Mouse (Mus musculus) embryonic fibroblast, embryonic 13.5 days (primary cell): ENCODE data around the gene Spop. TPM values are rescaled to one million over a fixed set of nuclear protein-coding genes. Genes with fewer than 3 reads are reported as not detected.

Experiments
- H3K27ac ChIP-seq: 2 replicates; pipeline ENCODE4 v1.5.1; 2012; ENCODE audit warnings: low read length, control low read depth, inconsistent platforms; ENCODE audit not compliant: insufficient read depth
- H3K4me1 ChIP-seq: 2 replicates; pipeline ENCODE4 v1.6.1; 2011; ENCODE audit warnings: low read length; ENCODE audit not compliant: control insufficient read depth, insufficient read depth
- H3K4me3 ChIP-seq: 2 replicates; pipeline ENCODE4 v1.5.1; 2011; ENCODE audit warnings: mild to moderate bottlenecking, control low read depth, low read length; ENCODE audit not compliant: insufficient read depth
- CTCF ChIP-seq: IDR thresholded peaks from 2 replicates; pipeline ENCODE4 v1.5.1; 2011; ENCODE audit warnings: mild to moderate bottlenecking, control low read depth, low read length, moderate library complexity, borderline replicate concordance; ENCODE audit not compliant: insufficient read depth
- POLR2A ChIP-seq: IDR thresholded peaks from 2 replicates; pipeline ENCODE4 v1.6.1; 2011; ENCODE audit warnings: low read depth, mild to moderate bottlenecking, control low read depth, low read length, moderate library complexity
- polyA plus RNA-seq: library from polyadenylated mRNA; stranded (reverse); fragments of >200 nt; gene quantifications from 2 replicates; pipeline ENCODE4 v1.2.4, GENCODE M21; 2011; ENCODE audit warnings: low read depth; ENCODE audit not compliant: missing spikeins, insufficient read length

Spop gene
- polyA plus RNA-seq, 1 experiment, result 122 TPM

GRCm38 (mm10) chr11:95391743-95392142 is 22.1 kb upstream of the Spop start:
- H3K4me1 ChIP-seq, result no peaks in the 10 kb centered on the region
- TF ChIP-seq POLR2A, result no peak
- no peak for TF ChIP-seq CTCF
- H3K4me3 ChIP-seq, result no peak overlapping the region
- H3K27ac ChIP-seq, result no peak overlapping the region

- TF ChIP-seq CTCF, result no peak
- TF ChIP-seq POLR2A, result no peak
- no peaks in the 10 kb centered on the region for H3K4me1 ChIP-seq
- H3K27ac ChIP-seq, result no peak overlapping the region
- no peak overlapping the region for H3K4me3 ChIP-seq
These were observed 21.6 kb upstream of the Spop start for GRCm38 (mm10) chr11:95392223-95392667.

GRCm38 (mm10) chr11:95392708-95393499 is 21.0 kb upstream of the Spop start:
- Histone ChIP-seq H3K27ac (no peak overlapping the region), H3K4me3 (no peak overlapping the region), H3K4me1 (no peaks in the 10 kb centered on the region)
- no peak for TF ChIP-seq CTCF
- no peak for TF ChIP-seq POLR2A

- H3K27ac ChIP-seq, result no peak overlapping the region
- TF ChIP-seq POLR2A, result no peak
- no peak for TF ChIP-seq CTCF
These were observed 20.4 kb upstream of the Spop start for GRCm38 (mm10) chr11:95393500-95393816.

GRCm38 (mm10) chr11:95394112-95394511 is 19.8 kb upstream of the Spop start:
- no peak overlapping the region for H3K27ac ChIP-seq
- no peak for TF ChIP-seq CTCF
- no peak for TF ChIP-seq POLR2A

More at GRCm38 (mm10) chr11:95393500-95393816, 20.4 kb upstream of the Spop start:
- Histone ChIP-seq H3K4me3 (no peak overlapping the region), H3K4me1 (no peaks in the 10 kb centered on the region)

GRCm38 (mm10) chr11:95396548-95396947 is 17.3 kb upstream of the Spop start:
- Histone ChIP-seq H3K4me3 (no peak overlapping the region), H3K4me1 (no peaks in the 10 kb centered on the region), H3K27ac (no peak overlapping the region)
- TF ChIP-seq POLR2A (no peak), CTCF (no peak)

More at GRCm38 (mm10) chr11:95394112-95394511, 19.8 kb upstream of the Spop start:
- Histone ChIP-seq H3K4me3 (no peak overlapping the region), H3K4me1 (no peaks in the 10 kb centered on the region)

- no peak overlapping the region for H3K4me3 ChIP-seq
- H3K4me1 ChIP-seq, result no peaks in the 10 kb centered on the region
- H3K27ac ChIP-seq, result no peak overlapping the region
- TF ChIP-seq CTCF (peak; percentile 54; the same call in 1 of the 2 replicates), POLR2A (no peak)
These were observed 15.7 kb upstream of the Spop start for GRCm38 (mm10) chr11:95397843-95398835.

- TF ChIP-seq POLR2A (no peak), CTCF (no peak)
- Histone ChIP-seq H3K27ac (no peak overlapping the region), H3K4me1 (peaks cover 4% of the 10 kb centered on the region; the same call in 1 of the 2 replicates), H3K4me3 (no peak overlapping the region)
These were observed 14.3 kb upstream of the Spop start for GRCm38 (mm10) chr11:95399520-95400020.

GRCm38 (mm10) chr11:95401568-95401967 is 12.3 kb upstream of the Spop start:
- Histone ChIP-seq H3K4me1 (peaks cover 4% of the 10 kb centered on the region; the same call in 1 of the 2 replicates), H3K27ac (peak overlapping the region; percentile 90), H3K4me3 (no peak overlapping the region)
- TF ChIP-seq POLR2A (no peak), CTCF (no peak)

GRCm38 (mm10) chr11:95402196-95402595 is 11.7 kb upstream of the Spop start:
- H3K4me3 ChIP-seq, result no peak overlapping the region
- H3K4me1 ChIP-seq, result peaks cover 4% of the 10 kb centered on the region; the same call in 1 of the 2 replicates
- TF ChIP-seq CTCF (no peak), POLR2A (no peak)
- peak overlapping the region; percentile 90 for H3K27ac ChIP-seq
